Mouse (Mus musculus) E14TG2a.4 (cell line): Measurements from ENCODE around the gene Ncf4.

Source experiments
- CTCF ChIP-seq: conservative IDR thresholded peaks from 2 replicates; pipeline ENCODE4 v1.5.1; 2014; ENCODE audit warnings: low read length
- POU5F1 ChIP-seq: IDR thresholded peaks from 2 replicates; pipeline ENCODE4 v1.6.1; 2014; ENCODE audit warnings: low read length, borderline replicate concordance

GRCm38 (mm10) chr15:78271208-78271607 lies 26.6 kb downstream of the Ncf4 start:
- no peak for TF ChIP-seq CTCF
- TF ChIP-seq POU5F1 = no peak
